Mouse (Mus musculus) midbrain, embryonic 10.5 days (tissue): ENCODE results near the gene Rps6ka2. TPM values are rescaled to one million over a fixed set of nuclear protein-coding genes. Genes with fewer than 3 reads are reported as not detected.

Experiments used
- DNase-seq: peaks from one replicate; pipeline ENCODE4 v3.0.0-alpha.2; 2017; ENCODE audit warnings: low spot score
- H3K27ac ChIP-seq: fragments of 300-500 bp; sonication (generic); replicated peaks from 2 replicates; pipeline ENCODE4 v1.5.1; 2016; ENCODE audit warnings: mild to moderate bottlenecking
- H3K27me3 ChIP-seq: fragments of 300-500 bp; sonication (generic); 2 replicates; pipeline ENCODE4 v1.6.1; 2016; ENCODE audit warnings: low read depth, mild to moderate bottlenecking; ENCODE audit not compliant: poor library complexity, severe bottlenecking
- H3K36me3 ChIP-seq: fragments of 300-500 bp; sonication (generic); 2 replicates; pipeline ENCODE4 v1.6.1; 2016; ENCODE audit warnings: mild to moderate bottlenecking, moderate library complexity
- H3K4me1 ChIP-seq: fragments of 300-500 bp; sonication (generic); 2 replicates; pipeline ENCODE4 v1.6.1; 2016
- H3K4me3 ChIP-seq: fragments of 300-500 bp; sonication (generic); 2 replicates; pipeline ENCODE4 v1.5.1; 2016; ENCODE audit warnings: mild to moderate bottlenecking, moderate library complexity
- H3K9me3 ChIP-seq: fragments of 300-500 bp; sonication (generic); replicated peaks from 2 replicates; pipeline ENCODE4 v1.6.1; 2016; ENCODE audit warnings: mild to moderate bottlenecking
- WGBS: fragments of 180-500 bp; shearing (Covaris S2); methylation state at CpG from one replicate; pipeline ENCODE4 v1.1.7; 2016; 5-methylcytosine and 5-hydroxymethylcytosine counted together
- polyA plus RNA-seq: library from polyadenylated mRNA; unstranded; fragments of >200 nt; fragmentation: Nextera tagmentation; extraction: Ambion mirVana; gene quantifications from 2 replicates; pipeline ENCODE4 v1.2.1, GENCODE M21; 2016

Gene Rps6ka2
- polyA plus RNA-seq, 1 experiment from 2014 or later: 21.4 TPM

DNA sequence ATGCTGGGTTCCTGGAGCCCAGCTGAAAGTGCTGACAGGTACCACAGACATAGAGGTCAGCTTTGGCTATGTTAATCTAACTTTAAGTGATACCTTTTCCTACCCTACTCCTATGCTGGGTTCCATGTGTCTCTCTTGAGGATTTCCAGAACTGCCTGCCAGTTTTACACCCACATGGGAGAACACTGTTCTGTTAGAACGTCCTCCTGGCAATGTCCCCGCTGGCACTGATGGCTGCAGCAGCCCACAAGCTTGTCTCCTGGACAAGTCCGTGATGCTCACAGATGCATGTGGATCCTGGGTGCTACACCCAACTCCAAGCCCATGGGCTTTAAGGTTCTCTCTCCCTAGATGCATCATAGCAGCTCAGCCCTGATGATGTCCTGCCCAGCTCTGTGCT lies 44.1 kb downstream of the Rps6ka2 start:
- peaks cover 38% of the 10 kb centered on the region for H3K4me1 ChIP-seq
- peak overlapping the region; percentile 52 for H3K27ac ChIP-seq
- H3K9me3 ChIP-seq: no peaks in the 10 kb centered on the region
- no peaks in the 10 kb centered on the region for H3K27me3 ChIP-seq
- no peaks in the 10 kb centered on the region for H3K36me3 ChIP-seq
- 91% methylated on average over 3 of the region's 3 CpGs for WGBS
- H3K4me3 ChIP-seq: no peak overlapping the region
- DNase-seq: no peak

DNA sequence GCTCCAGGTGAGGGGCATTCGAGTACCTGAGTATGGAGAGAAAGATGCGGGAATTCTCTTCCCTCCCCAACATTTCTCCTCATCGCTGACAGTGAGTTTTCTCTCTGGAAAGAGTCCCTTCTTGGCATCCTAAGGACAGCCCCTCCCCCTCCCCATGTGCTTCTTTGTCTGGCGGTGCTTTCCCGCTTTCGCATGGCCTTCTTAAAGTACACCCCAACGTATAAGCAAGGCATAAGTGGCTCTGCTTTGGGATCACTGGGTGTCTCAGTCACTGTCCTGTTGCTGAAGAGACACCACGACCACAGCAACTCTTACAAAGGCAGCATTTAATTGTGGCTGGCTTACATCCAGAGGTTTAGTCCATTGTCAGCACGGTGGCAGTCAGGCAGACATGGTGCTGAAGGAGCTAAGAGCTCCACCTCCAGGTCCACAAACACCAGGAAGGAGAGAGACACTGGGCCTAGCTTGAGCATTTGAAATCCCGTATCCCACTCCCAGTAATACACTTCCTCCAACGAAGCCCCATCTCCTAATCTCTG lies 47.9 kb downstream of the Rps6ka2 start:
- Histone ChIP-seq H3K4me1 (peaks cover 29% of the 10 kb centered on the region), H3K36me3 (no peaks in the 10 kb centered on the region), H3K4me3 (no peak overlapping the region), H3K27me3 (no peaks in the 10 kb centered on the region), H3K27ac (peak overlapping the region; percentile 42), H3K9me3 (no peaks in the 10 kb centered on the region)
- 81% methylated on average over 11 of the region's 11 CpGs for WGBS
- no peak for DNase-seq

DNA sequence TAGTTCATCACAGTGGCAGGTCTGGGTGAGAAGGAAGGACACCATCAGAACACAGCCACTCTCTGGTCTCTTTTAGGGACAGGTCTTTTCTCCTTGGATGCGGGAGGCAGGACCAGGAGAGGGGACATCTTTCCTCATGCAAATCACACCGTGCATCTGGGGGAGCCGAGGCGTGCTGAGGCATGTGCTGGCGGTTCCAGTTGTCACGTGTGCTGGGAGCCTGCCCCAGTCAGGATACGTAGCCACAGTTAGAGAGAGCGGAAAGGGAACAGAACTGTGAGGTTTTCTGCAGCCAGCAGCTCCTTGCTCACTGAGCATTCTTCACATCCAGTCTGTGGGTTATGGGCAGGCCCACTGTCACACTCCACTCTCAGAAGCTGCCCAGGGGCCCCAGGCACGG lies 48.5 kb downstream of the Rps6ka2 start:
- Histone ChIP-seq H3K36me3 (no peaks in the 10 kb centered on the region), H3K9me3 (no peaks in the 10 kb centered on the region), H3K27me3 (no peaks in the 10 kb centered on the region), H3K4me3 (no peak overlapping the region), H3K27ac (0 out of 2 replicates have a peak overlapping the region, but pooled peaks have one; percentile 42), H3K4me1 (peaks cover 29% of the 10 kb centered on the region)
- no peak for DNase-seq
- 91% methylated on average over 9 of the region's 9 CpGs for WGBS

DNA sequence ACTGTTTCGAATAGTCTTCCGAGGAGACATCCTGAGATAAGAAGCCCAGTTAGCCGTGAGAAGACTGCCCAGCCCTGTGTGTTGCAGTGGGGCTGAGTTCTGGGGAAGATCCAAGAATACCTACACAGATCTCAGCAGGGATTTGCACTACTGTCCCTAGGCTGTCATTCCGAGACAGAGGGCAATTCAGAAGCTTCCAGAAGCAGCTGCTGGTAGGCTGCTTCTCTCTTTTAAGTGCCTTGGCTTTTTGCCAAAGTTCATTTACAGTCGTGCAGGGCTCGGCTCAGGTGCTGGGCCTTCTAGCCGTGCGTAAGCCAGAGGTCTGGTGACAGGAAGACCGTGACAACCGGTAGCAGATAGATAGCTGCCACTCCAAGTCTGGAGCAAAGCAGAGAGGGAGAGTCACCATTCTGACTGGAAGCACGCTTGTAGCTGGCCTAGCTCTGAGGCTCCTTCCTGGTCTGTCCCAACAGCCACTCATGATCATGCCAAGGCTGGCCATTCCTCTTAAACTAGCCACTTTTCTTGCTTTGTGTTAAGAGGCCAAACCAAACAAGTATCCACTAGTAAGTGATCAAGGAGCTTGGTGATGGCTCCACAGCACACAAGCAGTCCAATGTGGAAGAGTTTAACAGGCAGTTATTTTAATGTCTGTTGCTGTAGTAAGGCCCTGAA lies 49.3 kb downstream of the Rps6ka2 start:
- Histone ChIP-seq H3K27me3 (no peaks in the 10 kb centered on the region), H3K27ac (no peak overlapping the region), H3K9me3 (no peaks in the 10 kb centered on the region), H3K36me3 (no peaks in the 10 kb centered on the region), H3K4me1 (peaks cover 28% of the 10 kb centered on the region), H3K4me3 (no peak overlapping the region)
- DNase-seq: no peak
- WGBS: 90% methylated on average over 11 of the region's 11 CpGs

DNA sequence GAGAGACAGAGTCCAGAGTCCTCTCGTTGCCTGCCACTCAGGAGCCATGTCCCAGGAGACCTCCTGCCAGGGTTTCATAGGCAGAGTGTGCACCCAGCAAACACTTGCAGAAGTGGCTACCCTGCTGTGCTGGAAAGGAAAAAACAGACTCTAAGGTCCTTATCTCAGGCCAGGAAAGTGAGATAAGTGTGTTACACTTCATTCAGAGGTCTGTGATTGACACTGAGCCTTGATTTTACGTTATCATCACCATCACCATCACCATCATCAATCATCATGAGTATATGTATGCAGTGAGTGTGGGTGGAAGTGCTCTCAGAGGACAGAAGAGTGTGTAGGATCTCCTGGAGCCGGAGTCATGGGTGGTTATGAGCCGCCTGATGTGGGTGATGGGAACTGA lies 51.4 kb downstream of the Rps6ka2 start:
- Histone ChIP-seq H3K9me3 (no peaks in the 10 kb centered on the region), H3K27me3 (no peaks in the 10 kb centered on the region), H3K4me3 (no peak overlapping the region), H3K36me3 (no peaks in the 10 kb centered on the region), H3K4me1 (peaks cover 15% of the 10 kb centered on the region), H3K27ac (0 out of 2 replicates have a peak overlapping the region, but pooled peaks have one; percentile 49)
- 86% methylated on average over 4 of the region's 4 CpGs for WGBS
- DNase-seq: no peak

DNA sequence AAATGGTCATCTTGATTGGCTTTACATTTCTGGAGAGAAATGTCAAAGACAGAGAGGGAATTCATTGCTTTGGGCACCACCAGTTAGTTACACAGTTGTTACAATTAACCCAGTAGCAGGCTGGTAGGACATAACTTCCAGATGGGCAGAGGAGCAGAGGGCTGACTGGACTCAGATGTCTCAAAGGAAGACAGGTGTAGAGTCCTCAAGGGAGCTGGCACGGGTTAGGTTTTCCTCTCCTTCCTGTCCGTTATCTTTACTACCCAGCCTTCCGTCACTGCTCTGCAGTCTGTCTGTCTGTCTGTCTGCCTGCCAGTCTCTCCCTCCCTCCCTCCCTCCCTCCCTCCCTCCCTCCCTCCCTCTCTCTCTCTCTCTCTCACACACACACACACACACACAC lies 52.3 kb downstream of the Rps6ka2 start:
- Histone ChIP-seq H3K4me3 (no peak overlapping the region), H3K27ac (no peak overlapping the region), H3K4me1 (peaks cover 15% of the 10 kb centered on the region), H3K36me3 (no peaks in the 10 kb centered on the region), H3K27me3 (no peaks in the 10 kb centered on the region), H3K9me3 (no peaks in the 10 kb centered on the region)
- DNase-seq: no peak
- 89% methylated on average over 3 of the region's 3 CpGs for WGBS

DNA sequence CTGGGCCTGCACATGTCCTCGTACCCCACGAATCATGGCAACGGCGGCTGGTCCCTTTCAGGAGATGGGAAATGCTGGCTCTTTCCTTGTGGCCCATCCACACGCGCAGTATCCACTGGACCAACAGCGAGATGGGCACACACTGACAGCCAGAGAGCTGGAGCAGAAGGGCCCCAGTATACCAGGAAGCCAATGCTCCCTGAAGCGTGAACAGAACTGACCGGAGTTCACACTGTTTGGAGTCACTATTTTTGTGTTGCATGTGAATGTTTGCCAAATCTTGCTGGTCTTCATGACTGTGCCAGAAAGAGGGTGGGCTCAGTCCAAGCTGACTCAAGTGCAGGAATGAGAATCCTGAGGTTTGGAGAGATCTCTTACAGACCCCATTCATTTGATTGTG lies 58.6 kb downstream of the Rps6ka2 start:
- H3K27ac ChIP-seq: no peak overlapping the region
- no peak for DNase-seq
- no peaks in the 10 kb centered on the region for H3K9me3 ChIP-seq
- H3K27me3 ChIP-seq: no peaks in the 10 kb centered on the region
- 95% methylated on average over 9 of the region's 9 CpGs for WGBS
- peaks cover 9% of the 10 kb centered on the region; the same call in 1 of the 2 replicates for H3K36me3 ChIP-seq
- no peak overlapping the region for H3K4me3 ChIP-seq
- 0 out of 2 replicates have a peak, but pooled peaks cover 3% of the 10 kb centered on the region for H3K4me1 ChIP-seq

DNA sequence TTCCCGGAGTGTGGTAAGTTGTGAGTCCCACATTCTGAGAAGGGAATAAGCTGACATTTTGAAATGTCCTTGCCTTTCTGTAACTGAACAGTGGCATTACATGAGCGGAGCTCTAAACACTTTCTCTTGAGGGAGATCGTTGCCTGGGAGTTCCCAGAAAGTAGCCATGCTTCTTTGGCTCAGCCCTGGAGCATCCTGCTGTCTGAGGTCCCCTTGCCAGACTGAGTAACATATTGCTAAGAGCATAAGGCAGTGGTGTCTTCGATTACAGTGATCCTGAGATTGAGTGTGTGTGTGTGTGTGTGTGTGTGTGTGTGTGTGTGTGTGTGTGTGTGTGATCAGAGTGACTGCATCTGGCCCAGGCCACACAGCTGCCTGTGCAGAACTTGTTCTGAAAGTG lies 61.4 kb downstream of the Rps6ka2 start:
- H3K4me1 ChIP-seq: 0 out of 2 replicates have a peak, but pooled peaks cover 3% of the 10 kb centered on the region
- no peak overlapping the region for H3K4me3 ChIP-seq
- 88% methylated on average over 4 of the region's 4 CpGs for WGBS
- H3K27ac ChIP-seq: 0 out of 2 replicates have a peak overlapping the region, but pooled peaks have one; percentile 23
- no peak for DNase-seq
- H3K36me3 ChIP-seq: peaks cover 22% of the 10 kb centered on the region
- H3K9me3 ChIP-seq: no peaks in the 10 kb centered on the region
- H3K27me3 ChIP-seq: no peaks in the 10 kb centered on the region

DNA sequence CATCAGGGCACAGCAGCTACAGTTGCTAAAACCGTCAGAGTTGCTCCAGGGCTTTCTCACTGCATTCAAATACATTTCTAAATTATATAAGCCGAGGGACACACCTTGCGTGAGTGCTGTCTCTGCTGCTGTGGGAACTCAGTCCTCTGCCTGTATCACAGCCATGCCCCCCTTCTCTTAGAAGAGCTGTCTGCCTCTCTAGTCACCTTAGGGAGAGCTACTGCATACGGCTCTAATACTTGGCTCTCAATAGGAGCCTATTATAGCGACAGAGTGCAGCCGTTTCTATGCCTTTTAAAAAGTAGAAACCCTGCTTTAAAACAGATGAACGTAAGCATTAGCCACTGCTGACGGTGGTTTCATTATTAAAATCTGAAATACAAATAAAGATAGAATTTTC lies 61.9 kb downstream of the Rps6ka2 start:
- Histone ChIP-seq H3K36me3 (peaks cover 26% of the 10 kb centered on the region), H3K4me3 (no peak overlapping the region), H3K27me3 (no peaks in the 10 kb centered on the region), H3K27ac (0 out of 2 replicates have a peak overlapping the region, but pooled peaks have one; percentile 23), H3K9me3 (no peaks in the 10 kb centered on the region), H3K4me1 (0 out of 2 replicates have a peak, but pooled peaks cover 3% of the 10 kb centered on the region)
- 90% methylated on average over 8 of the region's 8 CpGs for WGBS
- no peak for DNase-seq

DNA sequence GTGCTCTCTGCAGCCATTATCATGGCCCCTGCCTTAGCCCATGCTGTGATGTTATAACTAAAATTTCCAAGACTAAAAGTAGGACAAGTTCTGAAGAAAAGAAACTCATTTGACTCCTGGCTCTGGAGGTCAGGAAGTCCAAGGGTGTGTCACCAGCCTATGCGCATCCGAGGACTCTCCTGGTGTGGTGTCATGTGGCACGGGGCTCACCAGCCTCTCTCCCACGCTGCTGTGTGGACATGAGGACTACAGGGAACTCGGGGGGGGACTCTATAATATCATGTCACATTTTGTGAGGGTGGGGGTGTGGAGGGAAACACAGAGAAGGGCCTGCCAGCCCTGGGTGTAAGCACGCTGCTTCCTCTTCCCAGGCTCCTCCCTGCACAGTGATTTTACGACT lies 62.5 kb downstream of the Rps6ka2 start:
- Histone ChIP-seq H3K27ac (no peak overlapping the region), H3K9me3 (no peaks in the 10 kb centered on the region), H3K4me3 (no peak overlapping the region), H3K4me1 (0 out of 2 replicates have a peak, but pooled peaks cover 3% of the 10 kb centered on the region), H3K36me3 (peaks cover 27% of the 10 kb centered on the region), H3K27me3 (no peaks in the 10 kb centered on the region)
- no peak for DNase-seq
- 82% methylated on average over 7 of the region's 7 CpGs for WGBS

DNA sequence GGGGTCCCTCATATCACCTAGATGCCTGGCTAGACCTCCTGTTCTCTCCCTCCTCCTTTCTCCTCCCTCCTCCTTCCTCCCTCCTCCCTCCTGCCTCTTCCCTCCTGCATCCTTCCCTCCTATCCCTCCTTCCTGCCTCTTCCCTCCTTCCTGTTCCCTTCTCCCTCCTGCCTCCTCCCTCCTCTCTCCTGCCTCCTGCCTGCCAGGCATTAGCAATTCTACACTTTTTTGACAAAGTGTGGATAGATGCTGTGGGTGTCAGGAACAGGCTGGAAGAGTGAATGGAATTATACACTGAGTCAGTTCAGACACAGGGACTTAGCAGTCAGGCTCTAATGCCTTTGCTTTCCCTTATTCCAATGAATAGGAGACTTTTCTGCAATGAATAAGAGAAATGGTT lies 63.3 kb downstream of the Rps6ka2 start:
- Histone ChIP-seq H3K36me3 (peaks cover 35% of the 10 kb centered on the region), H3K4me1 (0 out of 2 replicates have a peak, but pooled peaks cover 3% of the 10 kb centered on the region), H3K27me3 (no peaks in the 10 kb centered on the region), H3K9me3 (no peaks in the 10 kb centered on the region), H3K4me3 (no peak overlapping the region), H3K27ac (no peak overlapping the region; the same call in 1 of the 2 replicates)
- DNase-seq: no peak

DNA sequence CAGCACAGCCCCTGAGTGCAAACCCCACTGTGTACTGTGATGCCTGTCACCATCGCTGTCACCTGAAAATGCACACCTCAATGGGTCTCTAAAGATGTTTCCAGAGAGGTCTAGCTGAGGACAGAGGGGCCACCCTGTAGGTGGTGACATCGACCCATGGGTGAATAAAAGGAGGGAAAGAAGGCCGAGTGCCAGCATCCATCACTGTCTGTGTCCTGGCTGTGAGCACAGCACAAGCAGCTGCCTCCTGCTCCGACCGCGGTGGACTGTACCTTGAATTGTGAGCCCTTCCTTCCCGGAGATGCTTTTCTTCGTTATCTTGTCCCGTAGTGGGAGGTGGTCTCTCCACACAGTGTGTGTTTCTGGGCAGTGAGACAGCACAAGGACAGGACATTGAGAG lies 67.8 kb downstream of the Rps6ka2 start:
- DNase-seq: no peak
- Histone ChIP-seq H3K27me3 (no peaks in the 10 kb centered on the region), H3K4me3 (no peak overlapping the region), H3K4me1 (0 out of 2 replicates have a peak, but pooled peaks cover 3% of the 10 kb centered on the region), H3K27ac (no peak overlapping the region), H3K9me3 (no peaks in the 10 kb centered on the region), H3K36me3 (peaks cover 28% of the 10 kb centered on the region)
- whole genome bisulfite sequencing: 94% methylated on average over 9 of the region's 9 CpGs

DNA sequence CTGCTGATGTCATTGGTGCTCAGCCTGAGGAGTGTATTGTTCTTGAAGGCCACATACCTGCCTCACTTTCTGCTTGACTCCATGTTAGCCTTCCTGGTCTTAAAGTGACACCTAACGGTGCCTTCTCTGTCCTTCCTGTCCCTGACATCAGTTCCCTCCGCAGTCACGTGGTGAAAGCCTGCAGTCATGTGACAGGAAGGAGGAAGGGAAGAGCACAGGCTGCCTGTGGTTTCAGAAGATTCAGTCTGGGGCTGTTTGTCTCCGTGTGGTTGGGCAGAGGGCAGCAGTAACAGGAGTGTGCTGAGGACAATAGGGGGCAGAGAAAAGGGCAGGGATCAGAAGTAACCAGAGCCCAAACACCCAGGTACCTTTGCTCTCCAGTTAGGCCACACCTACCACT lies 68.9 kb downstream of the Rps6ka2 start:
- DNase-seq: no peak
- no peaks in the 10 kb centered on the region for H3K4me1 ChIP-seq
- H3K36me3 ChIP-seq: peaks cover 28% of the 10 kb centered on the region
- H3K27ac ChIP-seq: no peak overlapping the region
- no peaks in the 10 kb centered on the region for H3K9me3 ChIP-seq
- WGBS: 77% methylated on average over 4 of the region's 4 CpGs
- no peak overlapping the region for H3K4me3 ChIP-seq
- no peaks in the 10 kb centered on the region for H3K27me3 ChIP-seq
